Mouse (Mus musculus): ENCODE data around the gene Gzmg. TPM values are rescaled to one million over a fixed set of nuclear protein-coding genes. Genes with fewer than 3 reads are reported as not detected.

Gzmg gene
- not detected for polyA plus RNA-seq (2017; shearing (Covaris generic))

DNA sequence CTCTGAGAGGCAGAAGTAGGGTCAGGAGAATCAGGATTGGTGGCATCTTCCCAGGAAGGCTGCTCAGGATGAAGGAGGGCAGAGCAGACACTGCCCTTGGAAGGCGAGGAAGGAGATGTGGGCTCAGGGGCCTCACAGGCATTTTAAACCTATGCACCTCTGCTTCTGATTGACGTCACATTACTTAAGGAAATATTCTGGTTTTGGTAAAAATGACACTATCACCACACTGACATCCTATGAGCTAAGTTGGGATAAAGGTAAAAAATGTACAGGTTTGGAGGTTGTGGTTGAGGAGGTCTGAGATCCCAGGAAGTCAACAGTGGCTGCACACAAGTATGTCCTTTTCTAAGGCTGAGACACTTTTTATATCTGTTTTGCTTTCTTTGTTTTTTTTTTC lies at the start of gene Gzmg:
TSS of gene Gzmg (minus strand) at position 101 of the 400 bp plus-strand sequence.

DNA sequence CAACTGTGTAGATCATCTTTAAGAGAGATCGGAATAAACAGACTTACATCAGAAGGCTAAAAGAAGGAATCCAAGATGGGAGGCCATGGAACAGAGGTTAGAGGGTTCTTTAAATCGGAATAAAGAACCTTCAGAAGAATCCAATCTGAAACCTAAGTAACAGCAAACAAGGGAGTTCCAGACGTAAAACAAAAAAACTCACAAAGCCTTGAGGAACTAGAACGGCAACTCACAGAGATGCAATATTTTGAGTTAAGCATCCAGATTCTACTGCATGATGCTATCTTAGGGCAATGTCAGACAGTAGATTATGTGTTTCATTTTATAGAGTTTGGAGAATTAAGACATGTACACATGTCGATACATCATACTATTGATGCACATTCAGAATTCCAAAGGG lies 15.1 kb upstream of the Gzmg start, which contains the start of gene Gzmn:
TSS of gene Gzmn (minus strand) at position 101 of the 400 bp plus-strand sequence.

DNA sequence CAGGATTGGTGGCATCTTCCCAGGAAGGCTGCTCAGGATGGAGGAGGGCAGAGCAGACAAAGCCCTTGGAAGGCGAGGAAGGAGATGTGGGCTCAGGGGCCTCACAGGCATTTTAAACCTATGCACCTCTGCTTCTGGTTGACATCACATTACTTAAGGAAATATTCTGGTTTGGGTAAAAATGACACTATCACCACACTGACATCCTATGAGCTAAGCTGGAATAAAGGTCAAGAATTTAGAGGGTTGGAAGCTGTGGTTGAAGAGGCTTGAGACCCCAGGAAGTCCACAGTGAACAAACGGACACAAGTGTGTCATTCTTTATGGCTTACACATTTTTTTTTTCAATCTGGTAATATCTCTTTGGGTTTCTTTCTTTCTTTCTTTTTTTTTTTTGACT lies 26.9 kb downstream of the Gzmg start, which contains the start of gene Gzmd:
TSS of gene Gzmd (minus strand) at position 101 of the 400 bp plus-strand sequence.

DNA sequence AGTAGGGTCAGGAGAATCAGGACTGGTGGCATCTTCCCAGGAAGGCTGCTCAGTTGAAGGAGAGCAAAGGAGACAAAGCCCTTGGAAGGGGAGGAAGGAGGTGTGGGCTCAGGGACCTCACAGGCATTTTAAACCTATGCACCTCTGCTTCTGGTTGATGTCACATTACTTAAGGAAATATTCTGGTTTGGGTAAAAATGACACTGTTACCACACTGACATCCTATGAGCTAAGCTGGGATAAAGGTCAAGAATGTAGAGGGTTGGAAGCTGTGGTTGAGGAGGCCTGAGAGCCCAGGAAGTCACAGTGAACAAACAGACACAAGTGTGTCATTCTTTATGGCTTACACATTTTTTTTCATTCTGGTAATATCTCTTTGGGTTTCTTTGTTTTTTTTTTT lies 38.9 kb downstream of the Gzmg start, which contains the start of gene Gzme:
TSS of gene Gzme (minus strand) at position 101 of the 400 bp plus-strand sequence.

Other genes starting within 250 kb of the Gzmg start
- gene Cma1, start 214.9 kb downstream of the Gzmg start, polyA plus RNA-seq (2017; shearing (Covaris generic)): not detected
- gene Cma2, start 208.6 kb downstream of the Gzmg start, polyA plus RNA-seq (2017; shearing (Covaris generic)): not detected
- gene Mcpt1, start 141.6 kb downstream of the Gzmg start, polyA plus RNA-seq (2017; shearing (Covaris generic)): not detected
- gene Mcpt9, start 129.1 kb downstream of the Gzmg start, polyA plus RNA-seq (2017; shearing (Covaris generic)): not detected
- not detected for gene Mcpt2, start 117.5 kb downstream of the Gzmg start, polyA plus RNA-seq (2017; shearing (Covaris generic))
- gene Mcpt4, start 97.3 kb downstream of the Gzmg start, polyA plus RNA-seq (2017; shearing (Covaris generic)): not detected
- gene Mcpt8, start 74.3 kb downstream of the Gzmg start, polyA plus RNA-seq (2017; shearing (Covaris generic)): not detected
- gene Ctsg, start 57.0 kb downstream of the Gzmg start, polyA plus RNA-seq (2017; shearing (Covaris generic)): not detected
- gene Gzme, start 39.0 kb downstream of the Gzmg start, polyA plus RNA-seq (2017; shearing (Covaris generic)): not detected
- not detected for gene Gzmd, start 27.0 kb downstream of the Gzmg start, polyA plus RNA-seq (2017; shearing (Covaris generic))
- gene Gzmn, start 15.0 kb upstream of the Gzmg start, polyA plus RNA-seq (2017; shearing (Covaris generic)): not detected
- gene Gzmf, start 51.8 kb upstream of the Gzmg start, polyA plus RNA-seq (2017; shearing (Covaris generic)): not detected
- gene Gzmc, start 75.1 kb upstream of the Gzmg start, polyA plus RNA-seq (2017; shearing (Covaris generic)): 0.92 TPM
- gene Gzmb, start 102.7 kb upstream of the Gzmg start, polyA plus RNA-seq (2017; shearing (Covaris generic)): not detected
- gene Atp12a, start 205.5 kb upstream of the Gzmg start, polyA plus RNA-seq (2017; shearing (Covaris generic)): not detected
- gene Rnf17, start 243.0 kb upstream of the Gzmg start, polyA plus RNA-seq (2017; shearing (Covaris generic)): 0.10 TPM